Mouse (Mus musculus): ENCODE results near the gene Kcnq2.

Kcnq2 gene

GRCm38 (mm10) chr2:181090123-181090522, 45.0 kb downstream of the Kcnq2 start:
- DNase-seq = no peak

GRCm38 (mm10) chr2:181084997-181085396, 50.1 kb downstream of the Kcnq2 start:
- DNase-seq = no peak

DNA sequence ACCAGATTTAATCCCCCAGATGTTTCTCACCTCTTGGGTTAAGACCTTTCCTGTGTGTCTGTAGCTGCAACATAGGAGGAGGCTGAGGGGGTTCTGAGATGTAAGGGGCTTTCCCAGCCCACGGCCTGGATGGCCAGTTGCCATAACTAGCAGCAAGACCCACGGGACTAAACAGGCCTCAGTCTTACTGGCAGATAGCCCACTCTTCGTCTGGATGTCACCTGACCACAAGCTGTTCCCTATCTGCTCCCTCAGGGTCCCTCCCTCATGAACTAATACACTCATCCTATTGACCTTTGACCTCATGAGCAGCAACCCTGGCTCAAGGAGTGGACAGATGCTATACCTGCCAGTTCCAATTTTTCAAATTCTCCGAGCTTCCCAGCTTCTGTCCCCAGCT, 51.2 kb downstream of the Kcnq2 start:
- DNase-seq = no peak

- DNase-seq = no peak
Observed at GRCm38 (mm10) chr2:181080886-181081285, 54.2 kb downstream of the Kcnq2 start.

GRCm38 (mm10) chr2:181079518-181079917, 55.6 kb downstream of the Kcnq2 start:
- DNase-seq = no peak

GRCm38 (mm10) chr2:181078908-181079307, 56.2 kb downstream of the Kcnq2 start:
- no peak for DNase-seq

DNA sequence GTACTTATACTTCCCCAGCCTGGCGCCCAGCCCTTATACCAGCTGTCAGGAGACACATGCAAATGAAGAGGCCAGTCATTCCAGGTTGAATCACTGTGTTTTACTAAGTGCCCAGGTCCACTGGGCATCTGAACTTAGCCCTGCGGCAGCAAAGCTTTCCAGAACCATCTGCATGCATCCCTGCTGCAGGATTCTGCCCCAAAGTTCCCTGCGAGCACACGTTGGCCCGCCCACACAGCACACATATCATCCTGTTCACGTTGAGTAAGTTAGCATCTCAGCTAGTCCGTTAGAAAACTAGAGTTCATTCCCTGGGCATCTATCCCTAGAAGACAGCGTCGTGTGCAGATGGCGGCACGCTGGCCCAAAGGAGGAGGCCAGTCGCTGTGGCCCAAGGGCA, 59.6 kb downstream of the Kcnq2 start:
- no peak for DNase-seq

DNA sequence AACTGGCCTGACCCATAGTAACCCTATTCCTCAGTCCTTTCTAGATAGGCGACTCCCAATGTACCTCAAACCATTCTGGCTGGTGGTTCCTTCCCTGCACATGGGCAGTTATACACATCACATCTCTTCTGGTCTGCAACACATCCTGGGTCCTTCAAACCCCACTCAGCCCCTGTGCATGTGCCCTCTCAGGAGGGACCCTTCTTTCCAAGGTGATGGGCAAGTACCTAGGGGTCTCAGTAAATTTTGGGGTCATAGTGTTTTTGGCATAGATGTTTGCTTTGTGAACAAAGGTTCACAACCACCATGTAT, 62.7 kb downstream of the Kcnq2 start:
- no peak for DNase-seq

DNA sequence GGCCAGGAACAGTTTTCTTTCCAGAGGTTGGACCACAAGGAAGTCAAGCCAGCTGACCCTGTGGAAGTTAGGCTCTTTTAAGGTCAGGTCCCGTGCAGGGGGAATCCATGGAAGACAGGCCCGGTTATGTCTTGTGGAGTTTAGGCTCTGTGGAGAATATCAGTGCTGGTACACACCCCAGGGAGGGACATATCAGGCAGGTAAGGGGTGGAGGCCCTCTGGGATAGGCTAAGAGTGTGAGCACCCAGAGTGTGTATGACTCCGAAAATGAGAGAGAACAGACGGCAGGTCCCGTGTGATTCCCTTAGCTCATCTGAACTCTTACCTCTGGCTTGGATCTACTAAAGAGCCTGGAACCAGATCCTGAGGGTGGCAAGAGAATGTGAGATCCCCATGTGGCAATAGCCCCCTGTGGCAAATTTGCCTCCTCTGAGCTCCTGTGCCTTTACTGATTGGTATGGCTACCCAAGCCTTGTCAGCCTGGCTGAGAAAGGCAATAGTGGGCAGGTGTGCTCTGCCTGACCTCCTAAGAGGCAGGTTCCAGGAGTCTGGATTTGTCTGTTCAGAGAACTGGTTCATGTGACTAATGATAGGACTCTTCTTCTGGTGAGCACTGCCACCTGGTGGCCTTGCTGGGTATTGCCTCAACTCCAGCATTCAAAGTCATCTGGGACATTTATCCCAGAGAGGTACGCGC, 63.2 kb downstream of the Kcnq2 start:
- peak; percentile 84 for DNase-seq

DNA sequence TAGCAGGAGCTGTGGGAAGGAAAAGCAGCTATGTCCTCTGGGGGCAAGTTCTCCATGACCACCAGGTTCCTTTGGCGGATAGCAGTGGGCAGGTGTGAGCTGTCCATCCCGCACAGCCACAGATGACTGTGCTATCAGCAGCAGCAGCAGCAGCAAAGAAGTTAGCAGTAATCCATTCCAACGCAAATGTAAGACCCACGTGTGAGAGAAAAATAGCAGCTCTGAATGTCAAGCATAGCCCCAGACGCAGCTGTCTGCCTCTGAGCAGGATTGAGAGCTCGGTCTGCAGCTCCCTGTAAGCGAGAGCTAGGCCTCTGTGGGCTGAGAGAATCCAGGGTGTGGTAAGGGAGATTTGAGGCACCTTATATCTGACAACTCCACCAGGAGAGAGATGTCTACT, 65.0 kb downstream of the Kcnq2 start:
- DNase-seq = no peak

DNA sequence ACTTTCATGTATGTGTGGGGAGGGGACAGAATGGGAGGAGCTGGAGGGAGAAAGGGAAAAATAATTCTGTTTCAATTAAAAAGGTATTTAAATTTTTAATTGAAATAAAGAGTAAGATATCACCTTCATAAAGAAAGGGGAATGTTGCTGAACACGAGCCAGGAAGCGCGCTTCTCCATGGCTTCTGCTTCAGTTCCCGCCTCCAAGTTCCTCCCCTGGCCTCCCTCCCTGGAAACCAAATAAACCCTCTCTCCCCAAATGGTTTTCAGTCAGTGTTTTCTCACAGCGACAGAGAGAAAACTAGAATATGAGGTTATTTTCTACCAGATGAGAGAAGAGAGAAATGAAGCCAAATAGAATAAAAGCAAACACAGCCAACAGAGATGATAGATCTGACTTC, 66.6 kb downstream of the Kcnq2 start:
- no peak for DNase-seq

DNA sequence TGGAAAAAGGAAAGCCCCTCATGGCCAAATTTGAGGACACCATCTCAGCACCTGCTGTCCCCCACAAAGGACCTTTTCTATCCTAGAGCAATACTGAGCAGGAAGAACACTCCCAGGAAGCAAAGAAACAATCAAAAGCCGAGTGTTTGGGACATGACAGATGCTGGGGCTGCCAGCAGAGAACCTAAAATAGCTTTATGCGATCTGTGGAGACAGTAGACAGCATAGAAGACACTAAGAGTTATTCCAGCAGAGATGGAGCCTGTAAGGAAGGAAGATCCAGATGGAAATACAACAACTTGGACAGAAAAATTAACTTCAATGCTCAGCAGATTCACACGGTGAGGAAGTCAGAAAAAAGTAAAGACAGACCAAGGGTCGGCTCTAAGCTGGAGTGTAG, 69.3 kb downstream of the Kcnq2 start:
- DNase-seq = no peak

GRCm38 (mm10) chr2:181060127-181060526, 75.0 kb downstream of the Kcnq2 start:
- DNase-seq = peak; percentile 79

- no peak for DNase-seq
Observed at GRCm38 (mm10) chr2:181058193-181058592, 76.9 kb downstream of the Kcnq2 start.

DNA sequence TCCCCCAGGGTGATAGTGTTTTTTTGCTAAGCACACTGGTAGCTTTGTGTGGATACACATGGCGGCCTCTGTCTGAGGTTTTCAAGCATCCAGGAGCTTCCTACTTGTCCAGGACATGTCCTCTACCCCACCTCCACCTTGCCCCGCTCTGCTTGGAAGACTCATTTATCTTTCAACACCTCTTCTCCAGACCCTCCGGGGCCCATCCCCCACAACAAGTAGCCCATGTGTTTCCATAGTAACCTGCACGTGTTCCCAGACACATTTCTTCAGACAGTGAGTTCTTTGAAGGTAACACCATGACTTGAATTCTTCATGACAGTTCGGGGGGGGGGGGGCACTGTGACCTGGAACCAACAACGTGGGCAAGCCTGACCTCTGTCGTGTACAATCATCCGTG, 77.8 kb downstream of the Kcnq2 start:
- DNase-seq = no peak

GRCm38 (mm10) chr2:181052171-181052570, 82.9 kb downstream of the Kcnq2 start:
- peak; percentile 74 for DNase-seq

- DNase-seq = no peak
Observed at GRCm38 (mm10) chr2:181048986-181049385, 86.1 kb downstream of the Kcnq2 start.

GRCm38 (mm10) chr2:181048252-181048945, 86.7 kb downstream of the Kcnq2 start:
- peak; percentile 72 for DNase-seq

- peak; percentile 3 for DNase-seq
Observed at GRCm38 (mm10) chr2:181044001-181044400, 91.1 kb downstream of the Kcnq2 start.

DNA sequence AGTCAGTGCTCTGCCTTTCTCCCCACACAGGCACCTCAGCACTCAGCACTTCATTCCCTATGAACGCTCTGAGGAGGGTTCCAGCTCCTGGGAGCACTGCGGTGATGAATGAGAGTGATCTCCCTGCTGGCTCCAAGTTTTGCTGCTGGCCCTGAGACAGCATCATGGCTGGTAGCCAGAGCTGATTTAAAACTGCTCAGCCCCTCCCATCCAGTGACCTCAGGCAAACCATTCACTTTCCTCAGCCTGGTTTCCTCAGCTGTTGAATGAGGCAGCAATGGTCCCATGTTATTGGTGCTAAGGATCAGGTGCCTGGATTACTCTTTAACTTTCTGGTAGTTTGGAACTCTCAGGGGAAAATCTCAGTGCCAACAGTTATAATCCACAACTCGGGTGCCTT, 91.7 kb downstream of the Kcnq2 start, which contains the start of gene Chrna4:
Chrna4 (minus strand) TSS at position 110 of the 400 bp plus-strand sequence.
- peak; percentile 6 for DNase-seq

- no peak for DNase-seq
Observed at GRCm38 (mm10) chr2:181042376-181042775, 92.7 kb downstream of the Kcnq2 start.

DNA sequence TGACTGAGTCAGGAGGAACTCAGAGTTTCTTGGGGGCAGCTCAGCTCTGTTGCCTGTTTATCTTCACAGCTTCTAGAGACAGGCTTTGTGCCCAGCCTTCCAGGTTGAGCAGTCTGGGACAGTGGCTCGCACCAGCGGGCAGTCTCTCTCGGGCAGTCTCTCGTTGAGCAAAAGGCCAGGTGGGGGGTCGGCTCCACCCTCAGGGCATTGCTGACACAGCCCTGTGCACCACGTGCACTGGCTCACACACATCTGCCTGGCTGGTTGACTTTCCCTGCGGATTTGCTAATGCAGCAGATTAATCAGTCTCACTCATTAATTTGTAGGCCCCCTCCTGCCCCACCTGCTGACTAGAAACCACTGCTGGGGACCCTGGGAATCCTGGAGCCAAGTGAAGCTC, 93.2 kb downstream of the Kcnq2 start:
- no peak for DNase-seq

- no peak for DNase-seq
Observed at GRCm38 (mm10) chr2:181039356-181039680, 95.8 kb downstream of the Kcnq2 start.

DNA sequence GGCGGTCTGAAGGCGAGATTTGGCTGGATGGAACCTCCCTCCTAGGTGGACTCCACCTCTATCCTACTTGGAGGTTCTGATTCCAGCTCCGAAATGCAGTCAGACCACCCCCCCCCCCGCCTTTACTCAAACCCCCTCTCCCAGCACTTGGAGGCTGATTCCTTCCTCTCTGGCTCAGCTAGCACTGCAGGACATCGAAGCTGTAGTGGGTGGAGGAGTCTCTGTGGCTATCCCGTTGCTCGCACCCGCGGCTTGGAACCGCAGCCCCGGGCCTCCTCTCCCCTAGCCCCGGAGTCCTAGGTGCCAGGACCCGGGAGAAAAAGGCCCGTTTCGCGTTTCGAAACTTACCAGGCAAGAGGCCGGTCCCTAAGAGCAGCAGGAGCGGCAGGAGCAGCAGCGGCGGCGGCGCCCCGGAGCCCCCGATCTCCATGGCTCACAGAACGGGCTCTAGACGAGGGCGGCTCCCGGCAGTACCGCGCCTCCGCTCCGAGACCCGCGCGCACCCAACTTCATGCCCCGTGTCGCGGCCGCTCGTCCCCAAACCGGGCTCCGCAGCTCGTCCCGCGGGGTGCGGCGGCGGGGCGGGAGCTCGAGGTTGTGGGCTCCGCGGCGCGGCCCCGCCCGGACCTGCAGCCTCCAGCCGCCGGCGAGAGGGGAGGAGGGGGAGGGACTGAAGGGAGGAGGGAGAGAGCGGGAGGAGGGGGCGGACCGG, 96.3 kb downstream of the Kcnq2 start:
- no peak for DNase-seq
